Mouse (Mus musculus) bone marrow, adult 2 months (tissue): ENCODE data around the gene Kdm5a.

ENCODE experiments used
- CTCF ChIP-seq: fragments of 200-500 bp; IDR thresholded peaks from 2 replicates; pipeline ENCODE4 v1.5.1; 2011; ENCODE audit warnings: low read length, control low read depth; ENCODE audit not compliant: control insufficient read depth, insufficient read depth
- POLR2A ChIP-seq: fragments of 200-500 bp; IDR thresholded peaks from 2 replicates; pipeline ENCODE4 v1.6.1; 2011; ENCODE audit warnings: low read depth, mild to moderate bottlenecking, control low read depth, low read length, borderline replicate concordance; ENCODE audit not compliant: control insufficient read depth

GRCm38 (mm10) chr6:120469268-120469667 lies 105.3 kb downstream of the Kdm5a start:
- TF ChIP-seq POLR2A (no peak), CTCF (no peak)
